Mouse (Mus musculus) liver, postnatal 0 days (tissue): ENCODE results near the gene Trim29.

Source experiments
- CTCF ChIP-seq: sonication (generic); IDR thresholded peaks from 2 replicates; pipeline ENCODE4 v1.5.1; 2016; ENCODE audit warnings: antibody characterized with exemption, low read depth
- EP300 ChIP-seq: IDR thresholded peaks from 2 replicates; pipeline ENCODE4 v1.6.1; 2016; ENCODE audit warnings: antibody characterized with exemption, low read depth, mild to moderate bottlenecking

- TF ChIP-seq CTCF, result no peak
- no peak for TF ChIP-seq EP300
Measured at GRCm38 (mm10) chr9:43315320-43315950, 4.8 kb downstream of the Trim29 start.
